Comparison of ENCODE assay signal across 8 mouse cellular contexts in the genomic region with DNA sequence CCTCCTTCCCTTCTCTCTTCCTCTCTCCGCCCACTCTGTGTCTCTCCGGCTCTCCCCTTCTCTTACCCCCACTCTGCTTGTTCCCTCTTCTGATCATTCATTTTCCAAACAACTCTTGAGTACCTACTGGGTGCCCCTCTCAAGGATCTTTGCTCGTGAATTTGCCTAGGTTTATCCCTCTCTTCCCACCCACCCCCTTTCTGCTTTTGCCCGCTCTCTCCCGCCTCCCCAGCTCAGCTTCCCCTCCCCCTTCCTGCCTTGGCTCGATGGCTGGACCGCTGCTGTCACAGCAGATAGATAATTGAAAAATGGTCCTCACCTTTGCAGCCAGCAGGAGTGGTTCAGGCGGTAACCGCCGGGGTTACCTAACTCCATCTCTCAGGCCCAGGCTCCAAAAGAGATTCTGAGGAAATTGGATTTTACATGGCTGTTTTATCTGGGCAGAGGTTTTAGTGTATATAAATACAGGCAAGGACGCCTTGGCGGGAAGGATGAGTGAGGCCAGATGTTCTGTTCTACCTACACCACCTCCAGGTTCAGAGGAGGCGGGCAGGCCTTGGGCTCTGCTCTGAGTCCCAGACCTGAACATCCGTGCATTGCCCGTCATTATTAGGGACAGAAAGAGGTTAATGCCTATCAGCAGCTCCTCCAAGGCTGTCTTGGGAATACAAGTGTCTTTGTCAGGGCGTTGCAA.
DNase-seq lines count a peak whose midpoint lies in the region; ATAC-seq and TF ChIP-seq lines count a peak whose summit lies in the region.

No protein-coding gene starts in this region.

- ATAC-seq in heart, embryonic 12.5 days (ENCODE audit: insufficient number of reproducible peaks, low FRiP score), result no peak; the same call in 1 of the 2 replicates
- peak; percentile 7 for ATAC-seq in Patski
- ATAC-seq in limb, embryonic 12.5 days (ENCODE audit: insufficient number of reproducible peaks, insufficient read depth, low FRiP score, low TSS enrichment, low read depth), result 0 out of 2 replicates have a peak, but pooled peaks have one; percentile 45
- peak; percentile 43; the same call in 1 of the 2 replicates for ATAC-seq in stomach, embryonic 16.5 days (ENCODE audit: insufficient read depth, low FRiP score)

- H3K4me1 ChIP-seq in heart, embryonic 12.5 days (replicated peaks), result peaks cover 42% of the 10 kb centered on the region
- peaks cover 4% of the 10 kb centered on the region; the same call in 1 of the 2 replicates for H3K4me1 ChIP-seq in embryonic fibroblast, embryonic 13.5 days (ENCODE audit: control insufficient read depth, insufficient read depth, low read length)
- H3K4me1 ChIP-seq in limb, embryonic 12.5 days (replicated peaks), result peaks cover 19% of the 10 kb centered on the region
- no peaks in the 10 kb centered on the region for H3K4me1 ChIP-seq in stomach, embryonic 16.5 days (ENCODE audit: control insufficient read depth, insufficient read depth, low read length)

- no peak for TF ChIP-seq CTCF in Patski (IDR thresholded peaks at IDR 0.05)
- TF ChIP-seq CTCF in embryonic fibroblast, embryonic 13.5 days (IDR thresholded peaks at IDR 0.05; ENCODE audit: borderline replicate concordance, insufficient read depth, low read length), result no peak

- H3K36me3 ChIP-seq in heart, embryonic 12.5 days, result no peaks in the 10 kb centered on the region
- H3K36me3 ChIP-seq in limb, embryonic 12.5 days, result no peaks in the 10 kb centered on the region
- H3K36me3 ChIP-seq in stomach, embryonic 16.5 days (ENCODE audit: control insufficient read depth, insufficient read depth, low read length), result no peaks in the 10 kb centered on the region

- no peaks in the 10 kb centered on the region for H3K9me3 ChIP-seq in heart, embryonic 12.5 days (replicated peaks)
- no peaks in the 10 kb centered on the region for H3K9me3 ChIP-seq in limb, embryonic 12.5 days
- H3K9me3 ChIP-seq in stomach, embryonic 16.5 days (replicated peaks; ENCODE audit: control insufficient read depth, low read length), result no peaks in the 10 kb centered on the region

- POLR2A ChIA-PET in Patski (lab: Charles Lee), result interaction anchor here (1.0 kb wide), 1 partner anchor 14 kb away, joined by 3 read pairs; no protein-coding TSS in a partner anchor

- peak overlapping the region; percentile 73 for H3K4me3 ChIP-seq in heart, embryonic 12.5 days
- peak overlapping the region; percentile 54; the same call in 1 of the 2 replicates for H3K4me3 ChIP-seq in embryonic fibroblast, embryonic 13.5 days (ENCODE audit: insufficient read depth, low read length)
- H3K4me3 ChIP-seq in limb, embryonic 12.5 days (replicated peaks), result peak overlapping the region; percentile 60
- H3K4me3 ChIP-seq in stomach, embryonic 16.5 days (replicated peaks; ENCODE audit: low read length), result peak overlapping the region; percentile 62

- TF ChIP-seq POLR2A in embryonic fibroblast, embryonic 13.5 days (IDR thresholded peaks at IDR 0.05; ENCODE audit: low read depth, low read length), result no peak

- H3K27ac ChIP-seq in heart, embryonic 12.5 days (ENCODE audit: poor library complexity, severe bottlenecking), result no peak overlapping the region; the same call in 1 of the 2 replicates
- no peak overlapping the region for H3K27ac ChIP-seq in embryonic fibroblast, embryonic 13.5 days (ENCODE audit: insufficient read depth, low read length)
- no peak overlapping the region for H3K27ac ChIP-seq in limb, embryonic 12.5 days
- peak overlapping the region; percentile 50; the same call in 1 of the 2 replicates for H3K27ac ChIP-seq in stomach, embryonic 16.5 days (ENCODE audit: low read length)

- CTCF ChIA-PET in Patski (lab: Charles Lee), result no interaction called here

- peaks cover 79% of the 10 kb centered on the region for H3K27me3 ChIP-seq in heart, embryonic 12.5 days (replicated peaks)
- H3K27me3 ChIP-seq in Patski, result peaks cover 85% of the 10 kb centered on the region
- peaks cover 98% of the 10 kb centered on the region for H3K27me3 ChIP-seq in limb, embryonic 12.5 days
- peaks cover 26% of the 10 kb centered on the region for H3K27me3 ChIP-seq in stomach, embryonic 16.5 days (ENCODE audit: control insufficient read depth, insufficient read depth, low read length)

- intact Hi-C loops in heart, postnatal 36 days (cut with DNase I), result no loop called here

- peak overlapping the region; percentile 78 for H3K9ac ChIP-seq in heart, embryonic 12.5 days
- H3K9ac ChIP-seq in limb, embryonic 12.5 days (replicated peaks), result 0 out of 2 replicates have a peak overlapping the region, but pooled peaks have one; percentile 68
- peak overlapping the region; percentile 73 for H3K9ac ChIP-seq in stomach, embryonic 16.5 days (ENCODE audit: low read length)

- no peak for DNase-seq in heart, postnatal 36 days
- DNase-seq in Patski (ENCODE audit: low read depth, low spot score), result no peak
- DNase-seq in c-Kit-positive CD71-positive TER-119-positive erythroid progenitor cells, embryonic 14.5 days (ENCODE audit: low spot score), result no peak
- DNase-seq in right cerebral cortex, adult 18-20 months, result no peak

- in situ Hi-C loops in Patski (cut with MboI; ENCODE audit: low pct_unique_long_range_greater_than_20kb), result no loop called here

- H3K4me2 ChIP-seq in heart, embryonic 12.5 days, result peak overlapping the region; percentile 99
- peak overlapping the region; percentile 98 for H3K4me2 ChIP-seq in limb, embryonic 12.5 days
- peak overlapping the region; percentile 93 for H3K4me2 ChIP-seq in stomach, embryonic 16.5 days (ENCODE audit: low read depth, low read length)

- 6% methylated on average over 16 of the region's 16 CpGs for WGBS in heart, embryonic 12.5 days
- WGBS in limb, embryonic 12.5 days, result 4% methylated on average over 16 of the region's 16 CpGs
- WGBS in stomach, embryonic 16.5 days, result 12% methylated on average over 16 of the region's 16 CpGs
